Mouse (Mus musculus) large intestine, adult 2 months (tissue): ENCODE data around the gene Dmrtb1. TPM values are rescaled to one million over a fixed set of nuclear protein-coding genes. Genes with fewer than 3 reads are reported as not detected.

ENCODE experiments used
- DNase-seq: peaks from one replicate; pipeline ENCODE4 v3.0.0-alpha.2; 2012; ENCODE audit warnings: low read depth, low spot score
- WGBS: fragments of 180-500 bp; shearing (Covaris S2); methylation state at CpG from one replicate; pipeline ENCODE4 v1.1.7; 2018; 5-methylcytosine and 5-hydroxymethylcytosine counted together
- polyA plus RNA-seq: library from polyadenylated mRNA; depleted of rRNA; stranded (reverse); fragments of >200 nt; gene quantifications from 2 replicates; pipeline ENCODE4 v1.2.3, GENCODE M21; 2012; rRNA removed

Gene Dmrtb1
- polyA plus RNA-seq, result not detected in 2 replicates

GRCm38 (mm10) chr4:107684130-107684529 is at the start of gene Dmrtb1:
Gene Dmrtb1 (minus strand): TSS chr4:107684230.
- WGBS, result 88% methylated on average over 14 of the region's 14 CpGs
- no peak for DNase-seq

GRCm38 (mm10) chr4:107733603-107734002 is 49.6 kb upstream of the Dmrtb1 start:
- 61% methylated on average over 3 of the region's 3 CpGs for WGBS

GRCm38 (mm10) chr4:107732624-107733023 is 48.6 kb upstream of the Dmrtb1 start:
- no peak for DNase-seq
- 29% methylated on average over 4 of the region's 4 CpGs for WGBS

More at GRCm38 (mm10) chr4:107733603-107734002, 49.6 kb upstream of the Dmrtb1 start:
- no peak for DNase-seq

DNA sequence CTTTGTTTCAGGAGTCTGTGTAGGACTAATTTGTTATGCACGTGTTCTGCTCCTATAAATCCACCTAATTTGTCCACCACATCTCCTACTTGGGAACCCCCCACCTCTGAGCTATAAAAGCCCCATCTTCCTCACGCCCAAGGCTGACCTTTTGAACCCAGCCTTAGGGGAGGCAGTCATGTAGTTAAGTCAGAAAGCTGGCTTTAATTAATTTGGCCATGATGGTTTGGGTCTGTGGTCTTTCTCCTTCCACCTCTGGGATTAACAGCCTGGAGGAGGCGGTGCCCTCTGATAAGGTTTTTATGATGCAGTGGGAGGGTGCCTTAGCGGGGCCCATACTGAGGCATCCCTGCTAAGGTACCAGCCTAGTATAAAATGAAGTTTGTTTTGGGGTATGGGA is 48.2 kb upstream of the Dmrtb1 start:
- WGBS, result 29% methylated on average over 4 of the region's 4 CpGs
- no peak for DNase-seq

DNA sequence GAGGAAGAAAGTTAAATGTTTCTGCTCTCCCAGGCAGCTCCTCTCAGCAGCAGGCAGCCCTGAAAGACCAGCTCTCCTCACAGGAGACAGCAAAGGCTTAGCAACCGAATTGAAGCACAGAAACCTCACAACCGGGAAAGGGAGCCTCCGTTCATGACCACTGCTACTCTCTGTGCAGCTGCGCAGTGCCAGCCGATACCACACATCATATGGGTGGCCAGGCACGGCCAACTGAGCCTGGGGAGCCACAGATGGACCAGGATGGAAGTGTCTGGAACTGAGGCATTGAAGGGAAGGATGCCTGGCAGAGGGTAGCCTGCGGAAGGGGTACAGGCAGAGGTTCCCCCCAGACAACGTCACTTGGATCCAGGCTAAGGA is 47.0 kb upstream of the Dmrtb1 start:
- WGBS, result 79% methylated on average over 8 of the region's 8 CpGs
- DNase-seq, result no peak

- WGBS, result 81% methylated on average over 15 of the region's 15 CpGs
- no peak for DNase-seq
Measured at GRCm38 (mm10) chr4:107730391-107731087, 46.5 kb upstream of the Dmrtb1 start.

- WGBS, result 66% methylated on average over 9 of the region's 9 CpGs
- DNase-seq, result no peak
Measured at GRCm38 (mm10) chr4:107725432-107725831, 41.4 kb upstream of the Dmrtb1 start.

GRCm38 (mm10) chr4:107720043-107720830 is 36.2 kb upstream of the Dmrtb1 start:
- 35% methylated on average over 11 of the region's 11 CpGs for WGBS
- DNase-seq, result no peak

- DNase-seq, result no peak
- WGBS, result 55% methylated on average over 5 of the region's 5 CpGs
Measured at GRCm38 (mm10) chr4:107719161-107719560, 35.1 kb upstream of the Dmrtb1 start.

- no peak for DNase-seq
- WGBS, result 79% methylated on average over 8 of the region's 8 CpGs
Measured at GRCm38 (mm10) chr4:107718720-107719119, 34.7 kb upstream of the Dmrtb1 start.

- no peak for DNase-seq
- 64% methylated on average over 8 of the region's 8 CpGs for WGBS
Measured at GRCm38 (mm10) chr4:107717718-107718313, 33.8 kb upstream of the Dmrtb1 start.

DNA sequence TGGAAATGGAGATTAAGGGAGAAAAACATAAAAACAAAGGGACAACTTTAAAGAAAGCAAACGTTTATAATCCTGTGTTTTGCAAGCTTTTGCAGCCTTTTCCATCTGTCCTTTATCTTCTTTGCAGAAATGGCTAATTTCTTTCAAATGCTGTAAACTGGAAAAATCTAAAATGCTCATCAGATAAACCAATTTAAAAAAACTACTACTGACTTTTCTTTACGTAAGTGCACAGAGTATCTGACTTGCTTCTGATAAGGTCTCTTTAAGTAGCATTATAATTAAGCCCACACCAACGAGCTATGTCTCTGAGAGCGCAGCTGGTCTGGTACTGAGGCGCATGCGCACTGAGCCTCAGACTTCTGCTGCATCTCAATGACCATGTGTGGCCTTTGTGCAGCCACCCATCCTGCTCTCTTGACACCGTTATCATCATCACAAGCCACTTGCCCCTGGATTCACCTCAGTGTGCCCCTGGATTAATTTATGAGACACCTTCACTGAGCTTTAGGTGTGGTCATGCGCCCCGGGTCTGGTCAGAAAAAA is 32.8 kb upstream of the Dmrtb1 start:
- no peak for DNase-seq
- WGBS, result 72% methylated on average over 9 of the region's 9 CpGs

- WGBS, result 59% methylated on average over 4 of the region's 4 CpGs
- no peak for DNase-seq
Measured at GRCm38 (mm10) chr4:107706884-107707283, 22.9 kb upstream of the Dmrtb1 start.

- WGBS, result 85% methylated on average over 1 of the region's 1 CpGs
- no peak for DNase-seq
Measured at GRCm38 (mm10) chr4:107704185-107704584, 20.2 kb upstream of the Dmrtb1 start.

DNA sequence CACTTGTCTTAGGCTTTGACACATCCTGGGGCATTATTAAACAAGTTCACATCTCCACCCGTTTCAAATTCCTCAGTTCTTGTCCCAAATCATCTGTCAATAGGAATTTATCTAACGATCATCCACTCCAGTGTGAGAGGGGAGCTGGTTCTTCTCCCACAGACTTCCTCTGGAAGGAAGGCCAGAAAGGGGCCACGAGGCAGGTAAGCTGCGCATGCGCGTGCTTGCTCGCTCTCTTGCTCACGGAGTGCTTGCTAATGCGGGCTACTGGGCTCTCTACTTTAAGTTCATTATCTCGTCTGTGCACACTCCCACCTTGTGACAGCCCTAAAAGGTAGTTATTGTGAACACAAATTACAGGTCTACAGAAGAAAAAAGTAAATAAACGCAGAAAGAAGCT is 17.6 kb upstream of the Dmrtb1 start:
- DNase-seq, result no peak
- WGBS, result 70% methylated on average over 11 of the region's 11 CpGs

GRCm38 (mm10) chr4:107701116-107701515 is 17.1 kb upstream of the Dmrtb1 start:
- WGBS, result 32% methylated on average over 11 of the region's 11 CpGs

DNA sequence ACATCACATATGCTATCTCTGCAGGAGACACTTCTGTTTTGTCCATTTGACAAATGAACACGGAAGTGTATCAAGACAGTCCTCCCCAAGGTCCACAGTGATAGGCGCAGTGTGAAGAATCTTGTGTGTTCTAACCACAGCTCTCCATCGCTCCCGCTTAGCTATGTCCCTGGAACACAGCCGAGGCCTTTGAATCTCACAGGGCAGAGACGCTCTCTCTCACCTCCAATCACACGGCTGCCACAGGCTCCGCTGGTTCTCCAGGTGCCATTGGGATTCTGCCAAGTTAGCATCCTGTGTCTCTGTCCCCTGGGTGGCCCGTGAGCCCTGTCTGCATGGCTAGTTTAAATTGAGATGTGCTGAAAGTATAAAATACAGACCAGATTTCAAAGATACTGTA is 15.2 kb upstream of the Dmrtb1 start:
- DNase-seq, result no peak
- 80% methylated on average over 9 of the region's 9 CpGs for WGBS

More at GRCm38 (mm10) chr4:107701116-107701515, 17.1 kb upstream of the Dmrtb1 start:
- DNase-seq, result no peak

DNA sequence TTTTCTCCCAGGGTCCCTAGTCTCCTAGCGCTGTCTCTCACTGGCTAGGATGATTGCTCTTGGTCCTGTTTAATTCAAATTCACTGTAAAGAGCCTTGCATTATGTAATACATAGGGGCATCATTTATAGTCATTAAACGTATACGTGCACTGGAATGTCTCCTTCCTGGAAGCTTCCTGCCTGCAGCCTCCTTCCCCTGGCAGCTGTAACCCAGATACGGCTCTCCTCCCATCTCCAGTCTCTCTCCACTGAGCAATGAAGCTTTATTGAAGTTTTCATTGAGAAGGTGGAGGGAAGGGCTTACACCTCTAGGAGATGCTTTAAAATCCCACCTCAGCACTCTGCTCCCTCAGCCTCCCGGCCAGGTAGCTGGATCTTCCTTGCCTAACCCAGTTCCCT is 9.8 kb upstream of the Dmrtb1 start:
- 48% methylated on average over 5 of the region's 5 CpGs for WGBS
- no peak for DNase-seq

DNA sequence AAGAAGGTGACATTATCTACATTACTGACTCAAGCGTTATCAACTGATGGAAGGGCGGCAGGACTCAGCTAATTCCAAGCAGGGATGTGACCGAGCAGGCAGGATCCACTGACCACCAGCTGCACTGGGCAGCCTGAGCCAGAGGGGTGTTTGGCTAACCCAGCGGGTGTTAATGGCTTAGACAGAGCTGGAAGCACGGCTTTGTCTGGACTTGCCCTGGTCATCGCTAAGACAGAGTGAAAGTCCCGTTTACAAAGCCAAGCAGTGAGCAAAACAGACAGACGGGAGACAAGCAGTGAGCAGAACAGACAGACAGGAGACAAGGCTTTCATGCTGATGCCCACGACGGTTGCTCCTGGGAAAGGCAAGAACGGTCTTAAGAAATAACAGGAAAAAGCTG is 4.2 kb upstream of the Dmrtb1 start:
- no peak for DNase-seq
- 22% methylated on average over 11 of the region's 11 CpGs for WGBS

DNA sequence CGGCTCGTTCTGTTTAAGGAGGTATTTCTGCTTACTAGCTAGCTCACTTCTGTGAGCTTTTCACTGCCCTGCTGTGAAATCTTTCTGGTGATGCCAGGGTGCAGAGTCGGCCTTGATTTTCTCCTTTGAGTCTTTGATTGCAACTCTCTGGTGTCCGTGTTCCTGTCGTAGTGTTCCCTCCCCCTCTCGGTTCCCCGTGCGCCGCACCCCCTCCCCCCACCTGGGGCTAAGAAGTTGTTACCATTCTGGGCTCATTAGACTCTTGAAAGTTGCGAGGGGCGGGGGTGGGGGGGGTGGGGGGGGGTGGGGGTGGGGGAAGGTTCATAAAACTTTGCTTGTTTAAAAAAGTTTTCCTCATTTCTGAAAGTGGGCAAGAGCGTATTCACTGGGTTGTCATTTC is 3.1 kb upstream of the Dmrtb1 start:
- no peak for DNase-seq
- 31% methylated on average over 12 of the region's 12 CpGs for WGBS
